Mouse (Mus musculus) ES-E14 (cell line): ENCODE results near the gene Olfr1417.

Experiments used
- CHD2 ChIP-seq: IDR thresholded peaks from 2 replicates; pipeline ENCODE4 v1.6.1; 2014; ENCODE audit warnings: mild to moderate bottlenecking, low read depth, low read length, inconsistent platforms
- HCFC1 ChIP-seq: IDR thresholded peaks from 2 replicates; pipeline ENCODE4 v1.6.1; 2012; ENCODE audit warnings: low read length, inconsistent platforms, borderline replicate concordance; ENCODE audit not compliant: insufficient read depth
- MAFK ChIP-seq: IDR thresholded peaks from 2 replicates; pipeline ENCODE4 v1.6.1; 2014; ENCODE audit warnings: mild to moderate bottlenecking, low read depth, low read length, inconsistent platforms; ENCODE audit not compliant: insufficient read depth
- ZC3H11A ChIP-seq: IDR thresholded peaks from 2 replicates; pipeline ENCODE4 v1.6.1; 2012; ENCODE audit warnings: low read depth, mild to moderate bottlenecking, inconsistent platforms, low read length, borderline replicate concordance
- ZNF384 ChIP-seq: IDR thresholded peaks from 2 replicates; pipeline ENCODE4 v1.6.1; 2012; ENCODE audit warnings: low read depth, low read length, inconsistent platforms

DNA sequence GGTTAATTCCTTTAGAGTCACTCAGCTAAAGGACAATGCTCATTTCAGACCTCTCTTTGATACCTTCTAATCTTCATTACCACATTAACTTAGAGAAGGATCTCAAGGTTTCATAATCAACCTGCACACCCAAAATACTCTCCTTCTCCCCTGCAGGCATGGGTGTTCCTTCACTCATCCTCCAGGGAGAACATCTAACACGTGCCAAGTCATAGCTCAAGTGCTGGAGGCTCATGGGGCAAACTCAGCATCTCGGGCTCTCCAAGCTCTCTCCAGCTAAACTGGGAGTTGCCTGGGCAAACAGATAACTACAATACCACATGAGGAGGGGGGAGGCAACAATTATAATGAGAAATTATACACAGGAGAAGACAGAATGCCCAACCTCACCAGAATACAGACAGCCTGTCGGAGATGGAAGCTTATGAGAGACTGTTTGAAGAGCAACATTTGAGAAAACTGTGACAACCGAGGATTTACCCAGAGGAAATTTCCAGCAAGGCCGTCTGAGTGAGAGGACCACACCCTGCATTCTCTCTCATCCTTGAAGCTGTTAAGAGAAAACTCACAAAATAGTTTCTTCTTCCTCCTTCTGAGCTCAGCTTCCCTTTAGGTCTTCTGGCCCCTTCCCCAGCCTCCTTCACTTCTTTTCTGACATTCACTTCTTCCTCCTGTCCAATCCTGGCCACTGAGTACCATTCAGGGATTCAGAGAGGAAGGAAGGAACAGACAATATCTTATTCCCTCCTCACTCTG lies 28.8 kb downstream of the Olfr1417 start:
- TF ChIP-seq CHD2 (no peak), ZC3H11A (no peak), MAFK (no peak), ZNF384 (no peak), HCFC1 (no peak)
